Mouse (Mus musculus): ENCODE measurements around the gene Olfr1329.
"Not testable (repeated sequence)": the region's sequence is repeated elsewhere in the genome, so short reads cannot be mapped to it uniquely, and the experiment has no call there.

Olfr1329 gene

GRCm38 (mm10) chr4:118917365-118917764, at the start of gene Olfr1329:
Gene Olfr1329 (minus strand): TSS chr4:118917465.
- not testable (repeated sequence) for DNase-seq (ENCODE audit: extremely low spot score, low read depth, low spot score)

GRCm38 (mm10) chr4:118961141-118961628, 43.9 kb upstream of the Olfr1329 start, which contains the start of gene Lao1:
Gene Lao1 (plus strand): TSS chr4:118961578.
- DNase-seq (ENCODE audit: extremely low spot score, low read depth, low spot score): no peak

GRCm38 (mm10) chr4:118958812-118959211, 41.5 kb upstream of the Olfr1329 start:
- no peak for DNase-seq (ENCODE audit: extremely low spot score, low read depth, low spot score)

- DNase-seq (ENCODE audit: extremely low spot score, low read depth, low spot score): no peak
Measured at GRCm38 (mm10) chr4:118938512-118938911, 21.2 kb upstream of the Olfr1329 start, which contains the start of gene Olfr1328. Gene Olfr1328 (minus strand): TSS chr4:118938612.

- DNase-seq (ENCODE audit: extremely low spot score, low read depth, low spot score): not testable (repeated sequence)
Measured at GRCm38 (mm10) chr4:118931326-118931725, 14.1 kb upstream of the Olfr1329 start.

- no peak for DNase-seq (ENCODE audit: extremely low spot score, low read depth, low spot score)
Measured at GRCm38 (mm10) chr4:118901981-118902380, 15.3 kb downstream of the Olfr1329 start.

GRCm38 (mm10) chr4:118888297-118888696, 29.0 kb downstream of the Olfr1329 start, which contains the start of gene Olfr1330:
Gene Olfr1330 (plus strand): TSS chr4:118888597.
- no peak for DNase-seq (ENCODE audit: extremely low spot score, low read depth, low spot score)

GRCm38 (mm10) chr4:118867566-118867965, 49.7 kb downstream of the Olfr1329 start:
- DNase-seq (ENCODE audit: extremely low spot score, low read depth, low spot score): no peak
